Mouse (Mus musculus) urinary bladder, postnatal 25 days (tissue): Measurements from ENCODE around the gene Arl6ip4.

Experiments used
- DNase-seq: peaks from one replicate; pipeline ENCODE4 v3.0.0; 2022; ENCODE audit warnings: low spot score

Gene Arl6ip4

GRCm38 (mm10) chr5:124115990-124116845, at the start of gene Arl6ip4:
Gene Arl6ip4, plus strand, starts transcription at chr5:124116089.
- DNase-seq: peak; percentile 73

DNA sequence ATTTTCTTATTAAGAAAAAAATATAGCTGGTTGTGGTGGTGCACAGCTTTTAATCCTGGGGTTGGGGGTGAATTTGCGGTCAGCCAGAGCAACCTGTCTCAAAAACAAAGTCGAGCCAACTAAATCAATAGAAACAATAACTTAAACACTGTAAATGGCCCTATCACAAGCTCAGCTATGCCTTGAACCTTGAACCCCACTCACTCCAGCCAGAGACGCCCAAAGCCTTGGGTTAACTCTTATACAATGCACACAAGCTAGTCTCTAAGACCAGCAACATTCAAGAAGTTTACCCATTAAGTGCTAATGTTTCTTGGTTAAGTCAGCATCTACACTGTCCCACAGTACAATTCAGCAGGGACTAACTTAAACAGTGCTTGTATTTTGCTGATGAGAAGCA, 46.2 kb upstream of the Arl6ip4 start:
- no peak for DNase-seq

GRCm38 (mm10) chr5:124073682-124074081, 42.2 kb upstream of the Arl6ip4 start:
- DNase-seq: no peak

DNA sequence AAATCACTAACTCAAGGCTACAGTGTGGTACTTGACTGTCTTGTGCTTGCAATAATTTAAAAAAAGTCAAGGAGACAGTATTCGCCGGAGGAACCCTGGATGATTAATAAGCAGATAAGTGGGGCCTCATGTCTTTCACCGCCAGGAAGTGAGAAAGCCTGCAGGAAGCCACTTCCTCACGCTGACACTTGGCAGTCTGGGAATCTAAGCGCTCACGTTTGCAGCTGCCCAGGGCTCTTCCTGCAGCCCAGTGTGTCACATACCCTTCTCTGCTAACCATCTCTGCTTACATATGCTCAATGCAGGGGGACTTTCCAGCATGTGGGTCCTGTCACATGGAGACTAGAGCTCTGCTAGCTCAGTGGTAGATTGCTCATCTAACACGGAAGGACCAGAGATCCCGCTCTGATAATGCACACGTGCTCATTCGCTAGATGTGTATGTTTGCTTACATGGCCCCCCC, 41.0 kb upstream of the Arl6ip4 start:
- no peak for DNase-seq

DNA sequence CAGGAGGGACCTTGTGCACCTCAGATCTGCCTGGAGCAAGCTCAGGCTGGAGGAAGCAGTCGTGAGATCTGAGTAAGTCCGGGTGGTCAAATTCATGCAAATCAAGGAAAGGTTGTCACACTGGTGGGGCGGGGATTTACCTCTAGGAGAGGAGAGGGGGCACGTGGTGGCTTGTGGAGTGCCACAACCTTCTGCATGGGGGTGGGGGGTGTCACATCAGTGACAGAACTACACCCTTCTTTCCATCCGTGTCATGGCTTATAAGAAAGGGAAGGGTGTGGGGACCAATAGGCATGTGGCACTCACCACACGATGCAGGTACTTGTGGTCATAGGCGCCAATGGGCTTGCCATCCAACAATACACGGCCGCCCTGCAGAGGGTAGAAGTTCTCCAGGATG, 40.2 kb upstream of the Arl6ip4 start:
- no peak for DNase-seq

- no peak for DNase-seq
These were observed 39.3 kb upstream of the Arl6ip4 start for GRCm38 (mm10) chr5:124076559-124076958.

DNA sequence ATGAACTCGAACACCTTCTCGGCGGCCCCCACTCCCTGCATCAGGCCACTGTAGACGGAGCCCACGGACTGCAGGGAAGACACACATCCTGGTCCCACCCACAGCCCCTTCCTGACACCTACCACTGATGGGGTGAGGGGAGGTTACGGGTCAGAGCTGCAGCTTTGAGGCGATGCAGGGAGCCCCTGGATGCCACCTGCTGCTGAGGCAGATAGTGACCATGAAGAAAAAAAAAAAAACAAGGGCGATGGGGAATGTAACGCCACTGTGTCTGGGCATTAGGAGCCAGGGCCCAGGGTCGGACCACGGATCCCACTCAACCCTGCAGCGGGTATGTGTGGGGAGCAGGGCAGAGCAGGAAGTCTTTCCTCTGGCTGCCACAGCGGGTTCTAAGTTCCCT, 38.6 kb upstream of the Arl6ip4 start:
- no peak for DNase-seq

DNA sequence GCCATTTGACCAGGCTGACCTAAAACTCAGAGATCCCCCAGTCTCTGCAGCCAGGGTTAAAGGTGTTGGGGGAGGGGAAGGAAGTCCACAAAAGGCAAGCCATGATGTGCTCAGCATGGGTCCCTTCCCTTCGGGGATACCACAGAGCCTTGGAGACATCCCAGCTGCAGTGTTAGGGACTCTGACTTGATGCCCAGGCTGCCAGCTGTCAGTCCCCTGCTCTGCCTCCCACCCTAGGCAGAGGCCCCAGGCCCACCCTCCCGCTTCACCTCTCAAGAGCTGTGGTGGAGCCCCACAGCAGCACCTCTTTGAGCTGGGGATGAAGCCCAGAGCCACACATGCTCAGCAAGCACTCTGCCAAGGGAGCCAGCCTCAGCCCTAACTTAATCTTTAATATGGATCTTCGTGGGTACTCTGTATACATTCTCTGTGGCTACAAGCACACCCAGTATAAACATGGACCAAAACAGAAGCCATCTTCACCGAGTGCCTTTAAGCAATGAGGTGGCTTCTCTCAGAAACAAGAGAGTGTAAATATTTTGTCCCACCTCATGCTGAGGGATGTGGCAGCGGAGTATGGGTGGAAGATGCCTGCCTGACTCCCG, 37.9 kb upstream of the Arl6ip4 start:
- no peak for DNase-seq

DNA sequence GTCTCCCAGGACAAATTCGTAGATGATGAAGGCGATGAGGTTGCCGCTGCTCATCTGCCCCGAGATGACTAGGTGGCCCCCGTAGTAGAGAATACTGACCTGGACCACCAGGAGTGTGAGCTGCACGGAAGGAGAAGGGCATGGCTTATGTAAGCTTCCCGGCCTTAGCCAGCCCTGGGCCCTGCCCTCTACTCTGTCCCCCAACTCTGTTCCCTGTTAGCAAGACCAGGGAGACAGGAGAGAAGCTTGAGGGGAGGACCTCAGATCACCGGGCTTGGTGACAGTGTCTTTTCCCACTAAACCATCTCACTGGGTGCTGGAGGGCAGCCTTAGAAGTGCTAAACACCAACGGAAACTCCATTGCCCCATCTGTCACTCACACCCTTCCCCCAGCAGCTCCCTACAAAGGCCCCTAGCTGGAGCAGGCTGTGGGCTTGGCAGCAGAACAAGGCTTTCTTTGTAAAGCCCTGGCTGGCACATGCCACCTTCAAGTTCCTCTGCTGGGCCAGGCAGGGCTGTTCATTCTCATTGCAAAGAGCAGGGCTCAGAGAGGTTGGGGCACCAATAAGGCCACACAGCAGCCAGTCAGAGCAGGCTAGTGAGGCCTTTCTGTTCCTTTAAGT, 37.0 kb upstream of the Arl6ip4 start:
- no peak for DNase-seq

GRCm38 (mm10) chr5:124079880-124080279, 36.0 kb upstream of the Arl6ip4 start:
- DNase-seq: no peak

DNA sequence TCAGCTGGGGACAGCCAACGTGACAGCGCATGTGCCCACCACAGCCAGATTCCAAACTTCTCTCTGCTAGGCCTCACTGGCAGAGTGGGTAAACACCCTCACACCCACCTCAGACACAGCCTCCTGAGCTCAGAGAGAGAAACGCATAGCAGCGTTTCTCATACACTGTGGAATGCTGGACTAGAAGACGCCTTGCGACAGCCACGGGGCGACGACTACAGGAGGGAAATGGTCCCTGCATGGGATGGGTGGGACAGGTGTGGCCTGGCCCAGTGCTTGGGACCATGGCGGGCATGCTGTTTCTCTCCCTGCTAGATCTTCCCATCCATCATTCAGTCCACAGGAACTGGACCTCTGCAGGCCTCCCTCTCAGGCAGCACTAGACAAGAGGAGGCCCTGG, 33.4 kb upstream of the Arl6ip4 start:
- DNase-seq: no peak

GRCm38 (mm10) chr5:124082941-124083688, 32.8 kb upstream of the Arl6ip4 start:
- no peak for DNase-seq

- DNase-seq: peak; percentile 77
These were observed 31.9 kb upstream of the Arl6ip4 start for GRCm38 (mm10) chr5:124083850-124084587.

- DNase-seq: peak; percentile 91
These were observed 31.2 kb upstream of the Arl6ip4 start for GRCm38 (mm10) chr5:124084588-124085173.

DNA sequence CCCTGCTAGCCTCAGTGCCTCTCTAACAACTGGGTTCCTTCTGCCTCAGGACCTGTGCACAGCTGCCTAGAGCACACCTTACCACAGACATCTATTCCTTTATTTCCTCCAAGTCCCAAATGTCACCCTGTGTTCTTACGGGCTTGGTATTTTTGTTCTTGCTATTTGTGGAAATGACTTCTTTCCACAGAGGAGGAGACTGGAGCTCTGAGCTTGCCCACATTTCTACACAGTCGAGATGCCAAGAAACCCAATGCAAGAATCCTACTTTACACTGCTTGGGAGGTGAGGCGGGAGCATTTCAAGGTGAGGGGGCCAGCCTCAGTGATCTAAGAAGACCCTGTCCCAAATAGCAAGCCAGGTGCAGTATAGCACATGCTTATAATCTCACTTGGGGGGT, 30.4 kb upstream of the Arl6ip4 start:
- no peak for DNase-seq

DNA sequence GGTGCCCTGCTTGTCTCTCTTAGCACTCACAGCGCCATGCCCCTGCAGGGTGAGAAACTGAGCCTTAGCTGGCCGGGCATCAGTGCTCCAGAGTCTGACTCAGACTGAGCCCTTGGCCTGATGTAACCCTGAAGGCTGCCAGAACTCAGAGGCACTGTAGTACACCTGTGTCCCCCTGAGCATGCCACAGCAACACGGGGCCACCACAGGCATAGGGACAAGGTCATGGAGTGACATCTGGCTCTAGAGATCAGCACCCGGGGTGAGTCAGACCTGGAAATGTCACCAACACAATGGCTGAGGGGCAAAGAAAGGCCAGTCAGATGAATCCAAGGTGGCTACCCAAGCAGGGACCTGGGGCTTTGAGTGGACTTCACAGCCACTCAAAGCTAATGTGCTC, 29.0 kb upstream of the Arl6ip4 start:
- DNase-seq: no peak

GRCm38 (mm10) chr5:124089868-124090267, 26.0 kb upstream of the Arl6ip4 start:
- DNase-seq: no peak

DNA sequence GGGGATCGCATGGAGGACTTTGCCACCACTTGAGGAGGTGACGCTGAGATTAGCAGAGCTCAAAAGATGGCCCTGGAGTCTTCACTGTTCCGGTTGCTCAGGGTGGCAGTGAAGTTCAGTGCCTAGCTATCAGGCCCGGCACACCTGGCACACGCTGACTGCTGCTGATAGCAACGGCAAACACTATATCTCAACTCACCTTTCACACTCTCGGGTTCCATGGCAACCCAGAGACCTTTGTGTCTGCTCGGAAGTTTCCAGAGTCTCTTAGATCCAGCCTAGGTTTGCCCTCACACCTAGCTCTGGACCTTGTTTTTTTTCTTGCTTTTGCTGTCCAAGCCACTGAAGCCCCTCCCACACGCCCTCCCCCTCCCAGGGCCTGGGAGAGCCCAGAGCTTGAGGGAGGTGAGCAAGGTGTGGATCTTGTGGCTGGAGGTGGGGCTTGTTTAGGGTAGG, 23.9 kb upstream of the Arl6ip4 start:
- DNase-seq: no peak

- DNase-seq: no peak
These were observed 22.6 kb upstream of the Arl6ip4 start for GRCm38 (mm10) chr5:124093120-124093794.

DNA sequence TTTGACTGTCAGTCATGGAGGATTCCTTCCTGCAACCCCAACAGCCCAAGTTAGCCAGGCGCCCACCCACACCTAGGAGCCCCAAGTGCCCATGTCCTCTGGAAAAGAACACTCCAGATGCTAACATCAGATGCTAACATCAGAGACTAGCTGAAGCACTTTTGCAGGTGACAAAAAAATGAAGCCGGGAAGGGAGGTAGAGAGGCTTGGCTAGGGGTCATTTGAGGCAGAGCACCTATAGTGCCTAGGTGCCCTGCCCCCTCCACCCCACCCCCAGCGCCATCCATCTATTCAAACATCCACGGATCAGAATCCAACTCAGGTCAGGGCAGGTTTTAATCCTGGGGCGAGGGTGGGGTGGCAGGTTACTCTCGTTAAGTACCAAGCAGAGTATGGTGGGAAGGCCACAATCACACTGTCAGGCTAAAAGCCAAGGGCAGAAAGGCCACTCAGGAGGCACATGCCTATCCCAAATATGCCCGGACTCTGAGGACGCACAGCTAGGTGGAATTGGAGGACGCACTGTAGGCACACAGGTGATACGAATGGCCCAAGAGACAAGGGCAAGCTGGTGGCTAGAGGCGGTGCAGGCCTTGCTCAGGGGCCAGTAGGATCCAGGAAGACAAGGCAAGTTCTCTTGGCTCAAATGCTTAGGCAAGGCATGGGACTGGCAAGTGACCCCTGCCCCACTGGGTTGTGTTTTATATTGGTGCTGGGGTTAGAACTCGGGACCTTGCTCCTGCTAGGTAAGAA, 21.9 kb upstream of the Arl6ip4 start:
- DNase-seq: no peak
